Mouse (Mus musculus) myocyte (in vitro differentiated cells): ENCODE results near the gene Bglap. TPM values are rescaled to one million over a fixed set of nuclear protein-coding genes. Genes with fewer than 3 reads are reported as not detected.
A peak's percentile ranks its signal among the peaks of the same experiment; 100 is the strongest.
"Not testable (repeated sequence)": the region's sequence is repeated elsewhere in the genome, so short reads cannot be mapped to it uniquely, and the experiment has no call there.

Experiments
- H3K27me3 ChIP-seq: one replicate; pipeline ENCODE4 v1.6.1; 2011; ENCODE audit not compliant: control insufficient read depth, insufficient read depth, insufficient read length
- H3K36me3 ChIP-seq: one replicate; pipeline ENCODE4 v1.6.1; 2011; ENCODE audit not compliant: control insufficient read depth, insufficient read depth
- H3K4me2 ChIP-seq: one replicate; pipeline ENCODE4 v1.6.1; 2011; ENCODE audit warnings: low read depth, control low read depth
- H3K4me3 ChIP-seq: one replicate; pipeline ENCODE4 v1.5.1; 2011; ENCODE audit warnings: mild to moderate bottlenecking, control low read depth, moderate library complexity
- H3K79me2 ChIP-seq: one replicate; pipeline ENCODE4 v1.6.1; 2011; ENCODE audit not compliant: control insufficient read depth, insufficient read depth
- H3ac ChIP-seq: one replicate; pipeline ENCODE4 v1.6.1; 2011; ENCODE audit not compliant: control insufficient read depth, insufficient read length
- CEBPB ChIP-seq: IDR thresholded peaks from 2 replicates; pipeline ENCODE4 v1.6.1; 2011; ENCODE audit warnings: mild to moderate bottlenecking, moderate library complexity; ENCODE audit not compliant: poor library complexity, insufficient read depth, severe bottlenecking
- E2F4 ChIP-seq: IDR thresholded peaks from one replicate; pipeline ENCODE4 v1.6.1; 2011; ENCODE audit warnings: mild to moderate bottlenecking, control low read depth, moderate library complexity; ENCODE audit not compliant: insufficient read depth
- MAX ChIP-seq: IDR thresholded peaks from one replicate; pipeline ENCODE4 v1.6.1; 2011; ENCODE audit warnings: low read depth, mild to moderate bottlenecking, control low read depth
- MYOD1 ChIP-seq, 3 experiments: IDR thresholded peaks; one replicate each; pipeline ENCODE4 v1.6.1; 2011; ENCODE audit warnings: control low read depth in 2 of 3, low read depth in 2 of 3, mild to moderate bottlenecking in 2 of 3, moderate library complexity in 1 of 3; ENCODE audit not compliant: insufficient read length in 2 of 3, control insufficient read depth in 1 of 3
- MYOG ChIP-seq, 3 experiments: IDR thresholded peaks; one replicate each; pipeline ENCODE4 v1.6.1; 2011; ENCODE audit warnings: control low read depth in 2 of 3, low read depth in 2 of 3, mild to moderate bottlenecking in 2 of 3; ENCODE audit not compliant: insufficient read length in 2 of 3, control insufficient read depth in 1 of 3, insufficient read depth in 1 of 3
- POLR2A ChIP-seq: IDR thresholded peaks from one replicate; pipeline ENCODE4 v1.6.1; 2011; ENCODE audit warnings: low read depth, mild to moderate bottlenecking, control low read depth, moderate library complexity; ENCODE audit not compliant: insufficient read length
- POLR2AphosphoS2 ChIP-seq: IDR thresholded peaks from one replicate; pipeline ENCODE4 v1.6.1; 2011; ENCODE audit warnings: low read depth, control low read depth; ENCODE audit not compliant: insufficient read length
- REST ChIP-seq: IDR thresholded peaks from one replicate; pipeline ENCODE4 v1.6.1; 2011; ENCODE audit warnings: mild to moderate bottlenecking, control low read depth, moderate library complexity; ENCODE audit not compliant: insufficient read depth, insufficient read length
- SRF ChIP-seq: IDR thresholded peaks from one replicate; pipeline ENCODE4 v1.6.1; 2011; ENCODE audit warnings: low read depth; ENCODE audit not compliant: control insufficient read depth, insufficient read length
- TCF12 ChIP-seq: IDR thresholded peaks from one replicate; pipeline ENCODE4 v1.6.1; 2011; ENCODE audit warnings: mild to moderate bottlenecking, control low read depth; ENCODE audit not compliant: poor library complexity, insufficient read depth, severe bottlenecking
- TCF3 ChIP-seq: IDR thresholded peaks from one replicate; pipeline ENCODE4 v1.6.1; 2011; ENCODE audit warnings: low read depth, control low read depth; ENCODE audit not compliant: insufficient read length
- USF1 ChIP-seq: IDR thresholded peaks from one replicate; pipeline ENCODE4 v1.6.1; 2011; ENCODE audit warnings: low read depth, mild to moderate bottlenecking, control low read depth, moderate library complexity
- polyA plus RNA-seq: library from polyadenylated mRNA; unstranded; fragments of >200 nt; fragmentation: generic; extraction: Trizol; gene quantifications from one replicate; pipeline ENCODE4 v1.2.1, GENCODE M21; 2012; ENCODE audit warnings: missing spikeins

The Bglap gene
- polyA plus RNA-seq, 1 experiment = 0.34 TPM

DNA sequence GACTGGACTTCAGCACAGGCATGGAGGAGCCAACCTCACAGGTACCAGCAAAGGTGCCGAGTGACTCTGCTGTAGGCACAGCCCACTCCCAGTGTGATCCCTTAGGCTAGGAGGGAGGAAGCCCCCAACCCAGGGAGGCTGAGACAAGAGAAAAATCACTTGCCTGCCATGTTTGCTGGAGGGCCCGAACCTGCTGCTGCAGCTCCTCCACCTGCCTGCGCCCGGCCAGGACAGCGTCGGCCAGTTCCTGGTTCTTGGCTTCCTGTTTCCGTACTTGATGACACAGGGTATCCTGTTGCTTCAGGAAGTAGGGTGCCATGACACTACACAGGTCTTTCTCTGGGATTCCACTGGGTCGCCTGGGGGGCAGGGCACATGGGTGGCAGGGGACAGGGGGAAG, 11.5 kb upstream of the Bglap start:
- Histone ChIP-seq H3K4me2 (no peak overlapping the region), H3K27me3 (no peaks in the 10 kb centered on the region), H3K4me3 (no peak overlapping the region), H3ac (no peak overlapping the region), H3K79me2 (no peaks in the 10 kb centered on the region), H3K36me3 (no peaks in the 10 kb centered on the region)
- TF ChIP-seq POLR2A (no peak), MYOG (IDR thresholded peaks at IDR 0.05; ENCODE audit: control insufficient read depth in 1 of 3, insufficient read depth in 1 of 3, insufficient read length in 2 of 3, low read depth in 2 of 3) (no peak), REST (no peak), MAX (no peak), USF1 (no peak), TCF3 (no peak), MYOD1 (IDR thresholded peaks at IDR 0.05; ENCODE audit: control insufficient read depth in 1 of 3, insufficient read length in 2 of 3, low read depth in 2 of 3) (no peak), CEBPB (no peak), SRF (no peak), POLR2AphosphoS2 (no peak), E2F4 (no peak), TCF12 (no peak)

DNA sequence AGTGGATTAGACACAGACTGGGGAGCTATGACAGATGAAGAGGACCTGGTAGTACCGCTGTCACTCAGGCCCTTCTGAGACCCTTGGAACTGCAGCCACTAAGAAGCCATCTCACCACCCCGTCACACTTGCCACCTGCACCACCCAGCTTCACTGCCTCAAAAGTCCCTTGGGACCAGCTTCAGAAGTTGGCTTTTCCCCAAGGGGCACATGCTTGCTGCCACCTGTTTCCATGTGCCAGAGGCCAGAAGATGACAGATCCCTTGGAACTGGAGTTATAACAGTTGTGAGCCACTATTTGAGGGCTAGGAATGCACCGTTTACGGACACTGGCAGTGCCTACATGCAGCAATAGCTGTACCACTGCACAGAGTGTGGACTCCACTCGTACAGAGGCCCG, 11.0 kb upstream of the Bglap start:
- no peak overlapping the region for H3K4me3 ChIP-seq
- H3K36me3 ChIP-seq = no peaks in the 10 kb centered on the region
- H3K27me3 ChIP-seq = no peaks in the 10 kb centered on the region
- H3K79me2 ChIP-seq = no peaks in the 10 kb centered on the region
- no peak for TF ChIP-seq REST
- TF ChIP-seq POLR2AphosphoS2 = no peak
- no peak for TF ChIP-seq SRF
- no peak for TF ChIP-seq E2F4
- TF ChIP-seq MAX = no peak
- no peak for TF ChIP-seq CEBPB
- TF ChIP-seq MYOG (IDR thresholded peaks at IDR 0.05; ENCODE audit: control insufficient read depth in 1 of 3, insufficient read depth in 1 of 3, insufficient read length in 2 of 3, low read depth in 2 of 3) = peak in 1 of 3 experiments; percentile 71
- TF ChIP-seq POLR2A = no peak
- TF ChIP-seq TCF3 = no peak
- TF ChIP-seq USF1 = no peak
- TF ChIP-seq MYOD1 (IDR thresholded peaks at IDR 0.05; ENCODE audit: control insufficient read depth in 1 of 3, insufficient read length in 2 of 3, low read depth in 2 of 3) = peak in 2 of 3 experiments; percentile 46 to 70
- no peak for TF ChIP-seq TCF12
- H3K4me2 ChIP-seq = no peak overlapping the region
- no peak overlapping the region for H3ac ChIP-seq

DNA sequence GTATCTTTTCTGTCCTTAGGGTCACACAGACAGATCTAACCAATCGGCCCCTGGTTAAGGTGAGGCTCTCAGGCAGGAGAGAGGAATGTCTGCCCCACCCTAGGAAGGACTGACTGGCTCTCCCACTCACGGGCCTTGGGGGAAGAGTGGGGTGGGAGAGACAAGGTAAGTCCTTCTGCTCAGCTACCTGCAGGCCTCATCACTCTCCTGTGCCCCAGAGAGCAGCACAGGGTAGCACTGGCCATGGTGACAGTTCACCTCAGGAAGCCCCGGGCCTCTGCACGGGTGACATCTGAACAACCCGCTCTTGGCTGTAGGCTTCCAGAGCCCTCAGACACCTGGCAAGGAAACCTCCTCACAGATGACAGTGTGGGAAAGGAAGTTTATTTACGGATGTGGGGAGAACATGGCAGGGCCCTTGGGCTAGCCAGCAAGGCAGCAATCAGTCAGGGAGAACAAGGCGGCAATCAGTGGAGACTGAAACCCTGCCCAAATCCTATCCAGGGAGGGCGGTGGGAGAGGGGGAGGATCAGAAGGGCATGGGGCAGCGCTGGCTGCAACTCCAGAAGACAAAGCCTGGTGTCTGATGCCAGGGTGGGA, 9.6 kb upstream of the Bglap start:
- H3K36me3 ChIP-seq = no peaks in the 10 kb centered on the region
- no peak overlapping the region for H3K4me3 ChIP-seq
- no peak overlapping the region for H3ac ChIP-seq
- no peaks in the 10 kb centered on the region for H3K27me3 ChIP-seq
- H3K79me2 ChIP-seq = no peaks in the 10 kb centered on the region
- TF ChIP-seq REST (no peak), MAX (no peak), POLR2AphosphoS2 (no peak), MYOG (IDR thresholded peaks at IDR 0.05; ENCODE audit: control insufficient read depth in 1 of 3, insufficient read depth in 1 of 3, insufficient read length in 2 of 3, low read depth in 2 of 3) (no peak), CEBPB (no peak), POLR2A (no peak), TCF12 (no peak), SRF (no peak), USF1 (no peak), E2F4 (no peak), TCF3 (no peak), MYOD1 (IDR thresholded peaks at IDR 0.05; ENCODE audit: control insufficient read depth in 1 of 3, insufficient read length in 2 of 3, low read depth in 2 of 3) (no peak)
- H3K4me2 ChIP-seq = no peak overlapping the region

DNA sequence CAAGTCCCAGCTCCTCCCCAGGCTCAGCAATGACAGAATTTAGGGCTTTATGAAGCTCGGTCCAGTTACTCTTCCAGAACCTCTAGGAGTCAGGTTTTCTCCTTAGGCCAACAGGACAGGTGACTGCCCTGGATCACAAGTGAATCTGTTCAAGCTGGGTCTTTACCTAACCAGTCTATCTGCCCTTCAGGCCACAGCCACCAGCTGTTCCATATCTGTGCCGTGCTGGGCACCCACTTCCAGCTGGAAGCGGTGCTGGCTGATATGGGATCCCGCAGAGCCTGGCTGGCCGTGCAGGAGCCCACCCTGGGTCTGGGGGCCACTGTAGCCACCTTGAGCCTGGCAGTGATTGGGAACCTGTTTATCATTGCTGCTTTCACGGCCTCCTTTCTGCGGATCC, 1.9 kb downstream of the Bglap start:
- H3K79me2 ChIP-seq, H3K4me3 ChIP-seq, H3ac ChIP-seq, H3K4me2 ChIP-seq, H3K27me3 ChIP-seq, H3K36me3 ChIP-seq: not testable (repeated sequence)

DNA sequence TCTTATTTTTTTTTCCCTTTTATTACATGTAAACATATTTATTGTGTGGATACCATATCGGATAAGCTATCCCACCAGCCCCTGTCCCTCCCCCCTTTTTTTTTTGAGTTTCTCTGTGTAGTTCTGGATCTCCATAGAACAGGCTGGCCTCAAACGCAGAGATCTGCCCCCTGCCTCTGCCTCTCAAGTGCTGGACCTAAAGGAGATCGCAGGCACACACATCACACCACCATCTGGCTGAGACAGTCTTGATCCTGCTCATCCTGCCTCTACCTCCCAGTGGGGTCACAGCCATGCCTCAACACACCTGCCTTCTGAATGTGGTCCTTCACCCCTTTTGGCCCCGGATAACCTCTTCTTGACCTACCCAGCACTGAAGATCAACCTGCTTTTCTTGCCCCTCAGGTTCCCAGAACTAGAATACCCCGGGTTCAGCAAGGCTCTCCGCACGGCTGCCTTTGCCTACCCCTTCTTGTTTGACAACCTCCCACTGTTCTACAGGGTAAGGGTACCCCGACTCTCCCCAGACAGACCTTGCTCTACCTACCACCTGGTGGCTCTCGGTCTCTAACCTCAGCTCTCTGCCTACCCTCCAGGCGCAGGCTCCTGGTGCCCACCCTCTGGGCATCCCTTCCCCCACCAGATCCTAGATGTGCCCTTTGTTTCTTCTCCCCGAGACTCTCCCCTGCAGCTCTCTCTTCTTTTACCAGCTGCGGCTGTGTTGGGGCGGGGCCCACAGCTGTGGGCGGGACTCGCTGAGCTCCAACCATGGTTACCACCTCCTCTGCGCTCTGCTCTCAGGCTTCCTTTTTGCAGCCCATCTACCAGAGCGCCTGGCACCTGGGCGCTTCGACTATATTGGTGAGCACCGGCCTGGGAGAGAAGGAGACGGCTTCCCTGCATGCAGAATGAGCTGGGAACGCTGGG, 2.6 kb downstream of the Bglap start:
- H3K79me2 ChIP-seq, H3K36me3 ChIP-seq, H3K4me3 ChIP-seq, H3ac ChIP-seq, H3K27me3 ChIP-seq: not testable (repeated sequence)
- peak overlapping the region; percentile 34 for H3K4me2 ChIP-seq
